ENCODE assay signal across 8 mouse cellular contexts in genomic region chrX:61722281-61723028, GRCm38 (mm10). TPM values are rescaled to one million over a fixed set of nuclear protein-coding genes. Genes with fewer than 3 reads are reported as not detected.
DNase-seq lines count a peak whose midpoint lies in the region; ATAC-seq lines count a peak whose summit lies in the region.

No protein-coding gene starts in this region.

- peak overlapping the region; percentile 44 for H3K4me3 ChIP-seq in heart, embryonic 12.5 days
- H3K4me3 ChIP-seq in embryonic facial prominence, embryonic 12.5 days: no peak overlapping the region
- H3K4me3 ChIP-seq in intestine, embryonic 14.5 days (ENCODE audit: low read depth, low read length): peak overlapping the region; percentile 6
- peak overlapping the region; percentile 18; the same call in 1 of the 2 replicates for H3K4me3 ChIP-seq in midbrain, embryonic 10.5 days

- no peak for DNase-seq in heart, postnatal 10 days
- peak; percentile 1 for DNase-seq in Muller cell, postnatal 12 days (ENCODE audit: inconsistent ontology term)
- DNase-seq in intestine, embryonic 14.5 days (ENCODE audit: low spot score): peak; percentile 58
- peak; percentile 21 for DNase-seq in midbrain, embryonic 10.5 days (ENCODE audit: low spot score)
- DNase-seq in adipocyte (ENCODE audit: low spot score): no peak
- no peak for DNase-seq in ovary, adult 18-20 months (ENCODE audit: low spot score)

- 14% methylated on average over 12 of the region's 12 CpGs for WGBS in heart, embryonic 12.5 days
- WGBS in embryonic facial prominence, embryonic 12.5 days: 38% methylated on average over 12 of the region's 12 CpGs
- WGBS in intestine, embryonic 14.5 days: 17% methylated on average over 12 of the region's 12 CpGs
- WGBS in midbrain, embryonic 10.5 days: 38% methylated on average over 12 of the region's 12 CpGs

- H3K9ac ChIP-seq in heart, embryonic 12.5 days: no peak overlapping the region
- no peak overlapping the region for H3K9ac ChIP-seq in embryonic facial prominence, embryonic 12.5 days
- no peak overlapping the region for H3K9ac ChIP-seq in intestine, embryonic 14.5 days (ENCODE audit: low read length)

- H3K27me3 ChIP-seq in heart, embryonic 12.5 days (replicated peaks): no peaks in the 10 kb centered on the region
- H3K27me3 ChIP-seq in embryonic facial prominence, embryonic 12.5 days: no peaks in the 10 kb centered on the region
- no peaks in the 10 kb centered on the region for H3K27me3 ChIP-seq in intestine, embryonic 14.5 days (replicated peaks; ENCODE audit: control insufficient read depth, insufficient read depth, low read length)
- no peaks in the 10 kb centered on the region for H3K27me3 ChIP-seq in midbrain, embryonic 10.5 days (ENCODE audit: low read depth, poor library complexity, severe bottlenecking)

- H3K9me3 ChIP-seq in heart, embryonic 12.5 days (replicated peaks): no peaks in the 10 kb centered on the region
- no peaks in the 10 kb centered on the region for H3K9me3 ChIP-seq in embryonic facial prominence, embryonic 12.5 days
- H3K9me3 ChIP-seq in intestine, embryonic 14.5 days (ENCODE audit: control insufficient read depth, low read length): no peaks in the 10 kb centered on the region
- no peaks in the 10 kb centered on the region for H3K9me3 ChIP-seq in midbrain, embryonic 10.5 days (replicated peaks)

- H3K36me3 ChIP-seq in heart, embryonic 12.5 days: no peaks in the 10 kb centered on the region
- H3K36me3 ChIP-seq in embryonic facial prominence, embryonic 12.5 days: no peaks in the 10 kb centered on the region
- no peaks in the 10 kb centered on the region for H3K36me3 ChIP-seq in intestine, embryonic 14.5 days (ENCODE audit: control insufficient read depth, insufficient read depth, low read length)
- H3K36me3 ChIP-seq in midbrain, embryonic 10.5 days: no peaks in the 10 kb centered on the region

- no peak overlapping the region for H3K27ac ChIP-seq in heart, embryonic 12.5 days (ENCODE audit: poor library complexity, severe bottlenecking)
- H3K27ac ChIP-seq in embryonic facial prominence, embryonic 12.5 days: no peak overlapping the region
- H3K27ac ChIP-seq in intestine, embryonic 14.5 days (ENCODE audit: low read depth): no peak overlapping the region
- peak overlapping the region; percentile 72 for H3K27ac ChIP-seq in midbrain, embryonic 10.5 days (replicated peaks)

- no peaks in the 10 kb centered on the region for H3K4me1 ChIP-seq in heart, embryonic 12.5 days (replicated peaks)
- H3K4me1 ChIP-seq in embryonic facial prominence, embryonic 12.5 days: no peaks in the 10 kb centered on the region
- no peaks in the 10 kb centered on the region for H3K4me1 ChIP-seq in intestine, embryonic 14.5 days (replicated peaks; ENCODE audit: control insufficient read depth, insufficient read depth, low read length)
- H3K4me1 ChIP-seq in midbrain, embryonic 10.5 days: peaks cover 11% of the 10 kb centered on the region

- ATAC-seq in heart, embryonic 12.5 days (ENCODE audit: insufficient number of reproducible peaks, low FRiP score): no peak
- ATAC-seq in embryonic facial prominence, embryonic 12.5 days (ENCODE audit: insufficient number of reproducible peaks, insufficient read depth, low FRiP score, low TSS enrichment): 0 out of 2 replicates have a peak, but pooled peaks have one; percentile 56
- ATAC-seq in intestine, embryonic 14.5 days (replicated peaks; ENCODE audit: low FRiP score, low TSS enrichment, low read depth): peak; percentile 68

- peak overlapping the region; percentile 71 for H3K4me2 ChIP-seq in heart, embryonic 12.5 days
- H3K4me2 ChIP-seq in embryonic facial prominence, embryonic 12.5 days (replicated peaks): peak overlapping the region; percentile 27
- H3K4me2 ChIP-seq in intestine, embryonic 14.5 days (ENCODE audit: low read length): peak overlapping the region; percentile 28

- intact Hi-C loops in heart, postnatal 10 days (cut with DNase I): no loop called here

RNA-seq across cellular contexts. Expression of gene Ldoc1, which starts 13.2 kb away (rescaled TPM):
- polyA plus RNA-seq in heart, embryonic 12.5 days (2016; fragmentation: Nextera tagmentation; extraction: Ambion mirVana): 0.21 and 0.38 TPM in 2 replicates
- total RNA-seq in heart, postnatal 10 days (2021): under 1 TPM in 1 of 2 experiments, not detected in 1; 0.30 TPM
- polyA plus RNA-seq in embryonic facial prominence, embryonic 12.5 days (2016; fragmentation: Nextera tagmentation; extraction: Ambion mirVana): 0.50 and 1.5 TPM in 2 replicates
- 1.1 TPM in 2 replicates for polyA plus RNA-seq in intestine, embryonic 14.5 days (2014; fragmentation: Nextera tagmentation; extraction: Ambion mirVana)
- 1.5 and 1.7 TPM in 2 replicates for polyA plus RNA-seq in midbrain, embryonic 10.5 days (2016; fragmentation: Nextera tagmentation; extraction: Ambion mirVana)

Comparison
In these comparisons a context has a peak if more than half of its experiments do, and no peak if none do; other contexts are left out.
1. DNase-seq: peak in Muller cell, postnatal 12 days (single experiment), intestine, embryonic 14.5 days (single experiment) and midbrain, embryonic 10.5 days (single experiment); none in heart, postnatal 10 days (0 of 2), adipocyte (single experiment) and ovary, adult 18-20 months (single experiment).
2. Peak in every context shown above with its lines, with median percentiles within 50 percentile points of each other: H3K4me2 ChIP-seq.